Mouse (Mus musculus): ENCODE results near the gene Cpt1a. TPM values are rescaled to one million over a fixed set of nuclear protein-coding genes. Genes with fewer than 3 reads are reported as not detected.

The Cpt1a gene
- polyA plus RNA-seq, 1 experiment: 24.1 TPM

- 0 out of 2 replicates have a peak, but pooled peaks cover 2% of the 10 kb centered on the region for H3K4me1 ChIP-seq (ENCODE audit: control insufficient read depth, insufficient read depth, low read length)
- H3K27me3 ChIP-seq (ENCODE audit: control insufficient read depth, insufficient read depth, low read length): no peaks in the 10 kb centered on the region
- no peak for TF ChIP-seq POLR2A (IDR thresholded peaks at IDR 0.05; ENCODE audit: borderline replicate concordance, insufficient read depth, low read length)
- no peak for TF ChIP-seq CTCF (IDR thresholded peaks at IDR 0.05; ENCODE audit: borderline replicate concordance, insufficient read depth, low read depth, low read length)
- no peak overlapping the region for H3K27ac ChIP-seq (ENCODE audit: insufficient read depth, low read length)
- no peak overlapping the region for H3K4me3 ChIP-seq (replicated peaks; ENCODE audit: insufficient read depth, low read depth, low read length)
- 46% methylated on average over 7 of the region's 7 CpGs for WGBS
- no peak for DNase-seq
These were observed 79.4 kb downstream of the Cpt1a start for GRCm38 (mm10) chr19:3401504-3401903.

GRCm38 (mm10) chr19:3401943-3402342 lies 79.8 kb downstream of the Cpt1a start:
- TF ChIP-seq CTCF (IDR thresholded peaks at IDR 0.05; ENCODE audit: borderline replicate concordance, insufficient read depth, low read depth, low read length): no peak
- Histone ChIP-seq H3K4me3 (replicated peaks; ENCODE audit: insufficient read depth, low read depth, low read length) (no peak overlapping the region), H3K27me3 (ENCODE audit: control insufficient read depth, insufficient read depth, low read length) (no peaks in the 10 kb centered on the region), H3K27ac (ENCODE audit: insufficient read depth, low read length) (no peak overlapping the region), H3K4me1 (ENCODE audit: control insufficient read depth, insufficient read depth, low read length) (0 out of 2 replicates have a peak, but pooled peaks cover 2% of the 10 kb centered on the region)
- WGBS: 8% methylated on average over 7 of the region's 7 CpGs
- no peak for DNase-seq

- DNase-seq: no peak
- 0 out of 2 replicates have a peak, but pooled peaks cover 2% of the 10 kb centered on the region for H3K4me1 ChIP-seq (ENCODE audit: control insufficient read depth, insufficient read depth, low read length)
- H3K4me3 ChIP-seq (replicated peaks; ENCODE audit: insufficient read depth, low read depth, low read length): no peak overlapping the region
- no peak overlapping the region for H3K27ac ChIP-seq (ENCODE audit: insufficient read depth, low read length)
- 69% methylated on average over 6 of the region's 6 CpGs for WGBS
- no peak for TF ChIP-seq CTCF (IDR thresholded peaks at IDR 0.05; ENCODE audit: borderline replicate concordance, insufficient read depth, low read depth, low read length)
- no peak for TF ChIP-seq POLR2A (IDR thresholded peaks at IDR 0.05; ENCODE audit: borderline replicate concordance, insufficient read depth, low read length)
- H3K27me3 ChIP-seq (ENCODE audit: control insufficient read depth, insufficient read depth, low read length): no peaks in the 10 kb centered on the region
These were observed 80.3 kb downstream of the Cpt1a start for GRCm38 (mm10) chr19:3402390-3402789.

GRCm38 (mm10) chr19:3404030-3404429 lies 81.9 kb downstream of the Cpt1a start:
- Histone ChIP-seq H3K4me1 (ENCODE audit: control insufficient read depth, insufficient read depth, low read length) (peaks cover 2% of the 10 kb centered on the region; the same call in 1 of the 2 replicates), H3K27me3 (ENCODE audit: control insufficient read depth, insufficient read depth, low read length) (no peaks in the 10 kb centered on the region), H3K27ac (ENCODE audit: insufficient read depth, low read length) (no peak overlapping the region), H3K4me3 (replicated peaks; ENCODE audit: insufficient read depth, low read depth, low read length) (no peak overlapping the region)
- 86% methylated on average over 7 of the region's 7 CpGs for WGBS
- TF ChIP-seq POLR2A (IDR thresholded peaks at IDR 0.05; ENCODE audit: borderline replicate concordance, insufficient read depth, low read length) (no peak), CTCF (IDR thresholded peaks at IDR 0.05; ENCODE audit: borderline replicate concordance, insufficient read depth, low read depth, low read length) (no peak)
- no peak for DNase-seq

- Histone ChIP-seq H3K27ac (ENCODE audit: insufficient read depth, low read length) (no peak overlapping the region), H3K4me3 (replicated peaks; ENCODE audit: insufficient read depth, low read depth, low read length) (no peak overlapping the region), H3K27me3 (ENCODE audit: control insufficient read depth, insufficient read depth, low read length) (no peaks in the 10 kb centered on the region), H3K4me1 (ENCODE audit: control insufficient read depth, insufficient read depth, low read length) (peaks cover 2% of the 10 kb centered on the region; the same call in 1 of the 2 replicates)
- DNase-seq: no peak
- no peak for TF ChIP-seq CTCF (IDR thresholded peaks at IDR 0.05; ENCODE audit: borderline replicate concordance, insufficient read depth, low read depth, low read length)
- no peak for TF ChIP-seq POLR2A (IDR thresholded peaks at IDR 0.05; ENCODE audit: borderline replicate concordance, insufficient read depth, low read length)
- 38% methylated on average over 1 of the region's 1 CpGs for WGBS
These were observed 83.6 kb downstream of the Cpt1a start for GRCm38 (mm10) chr19:3405531-3406281.

- Histone ChIP-seq H3K27me3 (ENCODE audit: control insufficient read depth, insufficient read depth, low read length) (no peaks in the 10 kb centered on the region), H3K4me3 (replicated peaks; ENCODE audit: insufficient read depth, low read depth, low read length) (no peak within 1 kb of the TSS), H3K27ac (ENCODE audit: insufficient read depth, low read length) (no peak within 1 kb of the TSS), H3K4me1 (ENCODE audit: control insufficient read depth, insufficient read depth, low read length) (no peaks in the 10 kb centered on the region)
- no peak for TF ChIP-seq CTCF (IDR thresholded peaks at IDR 0.05; ENCODE audit: borderline replicate concordance, insufficient read depth, low read depth, low read length)
- TF ChIP-seq POLR2A (IDR thresholded peaks at IDR 0.05; ENCODE audit: borderline replicate concordance, insufficient read depth, low read length): no peak
- no peak for DNase-seq
- 9% methylated on average over 37 of the region's 37 CpGs for WGBS
These were observed 92.2 kb downstream of the Cpt1a start, which contains the start of gene Gal for GRCm38 (mm10) chr19:3414268-3414733. Gal (minus strand) TSS chr19:3414544.

GRCm38 (mm10) chr19:3419251-3419650 lies 97.1 kb downstream of the Cpt1a start:
- H3K27me3 ChIP-seq (ENCODE audit: control insufficient read depth, insufficient read depth, low read length): no peaks in the 10 kb centered on the region
- no peaks in the 10 kb centered on the region for H3K4me1 ChIP-seq (ENCODE audit: control insufficient read depth, insufficient read depth, low read length)
- no peak for DNase-seq
- TF ChIP-seq CTCF (IDR thresholded peaks at IDR 0.05; ENCODE audit: borderline replicate concordance, insufficient read depth, low read depth, low read length) (no peak), POLR2A (IDR thresholded peaks at IDR 0.05; ENCODE audit: borderline replicate concordance, insufficient read depth, low read length) (no peak)
- H3K4me3 ChIP-seq (replicated peaks; ENCODE audit: insufficient read depth, low read depth, low read length): no peak overlapping the region
- no peak overlapping the region for H3K27ac ChIP-seq (ENCODE audit: insufficient read depth, low read length)
- 26% methylated on average over 5 of the region's 5 CpGs for WGBS

- no peak for DNase-seq
- TF ChIP-seq CTCF (IDR thresholded peaks at IDR 0.05; ENCODE audit: borderline replicate concordance, insufficient read depth, low read depth, low read length): no peak
- no peak for TF ChIP-seq POLR2A (IDR thresholded peaks at IDR 0.05; ENCODE audit: borderline replicate concordance, insufficient read depth, low read length)
- no peaks in the 10 kb centered on the region for H3K27me3 ChIP-seq (ENCODE audit: control insufficient read depth, insufficient read depth, low read length)
- no peak overlapping the region for H3K4me3 ChIP-seq (replicated peaks; ENCODE audit: insufficient read depth, low read depth, low read length)
- no peaks in the 10 kb centered on the region for H3K4me1 ChIP-seq (ENCODE audit: control insufficient read depth, insufficient read depth, low read length)
- WGBS: 37% methylated on average over 6 of the region's 6 CpGs
- no peak overlapping the region for H3K27ac ChIP-seq (ENCODE audit: insufficient read depth, low read length)
These were observed 100.4 kb downstream of the Cpt1a start for GRCm38 (mm10) chr19:3422488-3422887.
